Mouse (Mus musculus) brain, embryonic 14.5 days (tissue): Measurements from ENCODE around the gene Adgrf5.

Source experiments
- CTCF ChIP-seq: fragments of 200-500 bp; IDR thresholded peaks from 2 replicates; pipeline ENCODE4 v1.5.1; 2012; ENCODE audit warnings: inconsistent platforms, mild to moderate bottlenecking, moderate library complexity, borderline replicate concordance; ENCODE audit not compliant: insufficient read depth, insufficient read length; ENCODE audit errors: extremely low read depth
- POLR2A ChIP-seq: fragments of 200-500 bp; IDR thresholded peaks from 2 replicates; pipeline ENCODE4 v1.6.1; 2012; ENCODE audit warnings: mild to moderate bottlenecking, inconsistent platforms, borderline replicate concordance; ENCODE audit not compliant: poor library complexity, insufficient read depth, insufficient read length, severe bottlenecking; ENCODE audit errors: extremely low read depth

- no peak for TF ChIP-seq CTCF
- TF ChIP-seq POLR2A: no peak
These were observed 2.1 kb downstream of the Adgrf5 start for GRCm38 (mm10) chr17:43362362-43362761.
